Mouse (Mus musculus) heart, adult 2 months (tissue): ENCODE results near the gene Ctf1.
A peak's percentile ranks its signal among the peaks of the same experiment; 100 is the strongest.

Experiments used
- CTCF ChIP-seq: fragments of 200-600 bp; IDR thresholded peaks from 2 replicates; pipeline ENCODE4 v1.8.1; 2022; ENCODE audit warnings: antibody characterized with exemption, mild to moderate bottlenecking, moderate library complexity
- POLR2A ChIP-seq: fragments of 200-500 bp; IDR thresholded peaks from 2 replicates; pipeline ENCODE4 v1.6.1; 2011; ENCODE audit warnings: mild to moderate bottlenecking, low read depth, low read length, control low read depth; ENCODE audit not compliant: insufficient read depth

- TF ChIP-seq POLR2A (no peak), CTCF (peak; percentile 68)
These were observed 32.0 kb downstream of the Ctf1 start, which contains the start of gene Fbxl19 for GRCm38 (mm10) chr7:127744366-127745045.
